Mouse (Mus musculus) bone marrow, adult 2 months (tissue): Measurements from ENCODE around the gene Smarca5.

Experiments
- CTCF ChIP-seq: fragments of 200-500 bp; IDR thresholded peaks from 2 replicates; pipeline ENCODE4 v1.5.1; 2011; ENCODE audit warnings: low read length, control low read depth; ENCODE audit not compliant: control insufficient read depth, insufficient read depth
- POLR2A ChIP-seq: fragments of 200-500 bp; IDR thresholded peaks from 2 replicates; pipeline ENCODE4 v1.6.1; 2011; ENCODE audit warnings: low read depth, mild to moderate bottlenecking, control low read depth, low read length, borderline replicate concordance; ENCODE audit not compliant: control insufficient read depth

DNA sequence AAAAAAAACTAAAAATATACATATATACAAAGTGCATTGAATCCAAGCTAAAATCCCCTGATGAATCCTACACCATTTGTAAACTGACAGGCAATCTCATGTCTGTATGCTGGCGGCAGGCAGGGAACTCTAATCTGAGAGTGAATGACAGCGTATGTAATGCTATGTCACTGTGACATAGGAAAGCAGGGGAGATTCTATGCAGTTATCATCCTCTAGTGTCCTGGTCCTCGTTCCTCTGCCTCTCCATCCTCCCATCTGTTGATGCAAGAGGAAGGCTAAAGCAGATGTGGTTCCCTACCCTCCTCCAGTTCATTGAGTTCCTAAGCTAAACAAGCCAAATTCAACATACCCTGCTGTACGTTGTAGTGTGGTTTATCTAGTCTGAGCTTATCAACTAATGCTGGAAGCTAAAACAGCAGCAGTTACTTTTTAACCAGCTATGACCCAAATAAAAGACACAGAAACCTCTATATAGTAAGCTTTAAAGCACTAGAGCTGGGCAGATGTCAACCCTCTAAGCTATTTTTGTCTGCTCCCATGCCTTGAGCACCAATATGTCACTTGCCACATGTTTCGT lies 55.5 kb downstream of the Smarca5 start:
- TF ChIP-seq CTCF = no peak
- no peak for TF ChIP-seq POLR2A
